Mouse (Mus musculus) bone marrow macrophage, adult 2 months (primary cell): ENCODE data around the gene Gm17455.

ENCODE experiments used
- CTCF ChIP-seq: IDR thresholded peaks from 2 replicates; pipeline ENCODE4 v1.5.1; 2012; ENCODE audit warnings: low read depth, mild to moderate bottlenecking, low read length, moderate library complexity
- POLR2A ChIP-seq: IDR thresholded peaks from 2 replicates; pipeline ENCODE4 v1.6.1; 2012; ENCODE audit warnings: mild to moderate bottlenecking, low read depth, low read length, borderline replicate concordance

GRCm38 (mm10) chr10:60373937-60374578 lies 25.5 kb upstream of the Gm17455 start:
- TF ChIP-seq POLR2A, result no peak
- no peak for TF ChIP-seq CTCF
